Mouse (Mus musculus) stomach, embryonic 15.5 days (tissue): ENCODE measurements around the gene Selenoi. TPM values are rescaled to one million over a fixed set of nuclear protein-coding genes. Genes with fewer than 3 reads are reported as not detected.
"Not testable (repeated sequence)": the region's sequence is repeated elsewhere in the genome, so short reads cannot be mapped to it uniquely, and the experiment has no call there.

Experiments used
- ATAC-seq: fragments of 200-750 bp; cut with Nextera tagmentation; 2 replicates; pipeline ENCODE4 v1.8.0; 2017; ENCODE audit warnings: low read depth, moderate number of reproducible peaks, moderate TSS enrichment; ENCODE audit not compliant: insufficient read depth, low FRiP score
- H3K27ac ChIP-seq: fragments of 300-500 bp; sonication (generic); 2 replicates; pipeline ENCODE4 v1.5.1; 2015; ENCODE audit warnings: mild to moderate bottlenecking, inconsistent platforms
- H3K27me3 ChIP-seq: fragments of 300-500 bp; sonication (generic); replicated peaks from 2 replicates; pipeline ENCODE4 v1.6.1; 2015; ENCODE audit warnings: inconsistent platforms
- H3K36me3 ChIP-seq: fragments of 300-500 bp; sonication (generic); 2 replicates; pipeline ENCODE4 v1.6.1; 2015; ENCODE audit warnings: inconsistent platforms
- H3K4me1 ChIP-seq: fragments of 300-500 bp; sonication (generic); 2 replicates; pipeline ENCODE4 v1.6.1; 2015; ENCODE audit warnings: inconsistent platforms
- H3K4me2 ChIP-seq: fragments of 300-500 bp; sonication (generic); 2 replicates; pipeline ENCODE4 v1.6.1; 2015; ENCODE audit warnings: mild to moderate bottlenecking, inconsistent platforms
- H3K4me3 ChIP-seq: fragments of 300-500 bp; sonication (generic); replicated peaks from 2 replicates; pipeline ENCODE4 v1.5.1; 2015; ENCODE audit warnings: inconsistent platforms
- H3K9ac ChIP-seq: fragments of 300-500 bp; sonication (generic); 2 replicates; pipeline ENCODE4 v1.6.1; 2015; ENCODE audit warnings: inconsistent platforms
- H3K9me3 ChIP-seq: fragments of 300-500 bp; sonication (generic); 2 replicates; pipeline ENCODE4 v1.6.1; 2016; ENCODE audit warnings: inconsistent platforms
- WGBS: fragments of 180-500 bp; shearing (Covaris S2); methylation state at CpG from one replicate; pipeline ENCODE4 v1.1.7; 2015; 5-methylcytosine and 5-hydroxymethylcytosine counted together
- polyA plus RNA-seq: library from polyadenylated mRNA; unstranded; fragments of >200 nt; fragmentation: Nextera tagmentation; extraction: Ambion mirVana; gene quantifications from 2 replicates; pipeline ENCODE4 v1.2.1, GENCODE M21; 2015

Selenoi gene
- polyA plus RNA-seq, 1 experiment from 2014 or later: 22.3 TPM

DNA sequence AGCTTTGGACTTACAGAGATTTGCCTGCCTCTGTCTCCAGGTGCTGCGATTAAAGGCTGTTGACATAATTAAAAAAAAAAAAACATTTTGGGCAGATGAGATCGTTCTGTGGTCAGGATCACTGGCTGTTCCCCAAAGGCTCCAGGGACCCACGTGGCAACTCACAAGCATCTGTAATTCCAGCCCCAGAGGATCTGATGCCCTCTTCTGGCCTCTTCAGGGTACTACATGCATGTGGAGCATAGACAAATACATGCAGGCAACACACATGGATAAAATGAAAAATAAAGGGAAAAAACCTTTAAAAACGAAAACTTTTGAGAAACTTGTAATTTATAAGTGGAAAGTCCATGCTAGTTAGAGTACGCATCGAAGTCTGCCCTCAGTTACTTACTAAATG, 25.1 kb upstream of the Selenoi start:
- Histone ChIP-seq H3K4me1 (peaks cover 6% of the 10 kb centered on the region; the same call in 1 of the 2 replicates), H3K9ac (no peak overlapping the region), H3K27ac (no peak overlapping the region), H3K4me3 (no peak overlapping the region), H3K36me3 (no peaks in the 10 kb centered on the region), H3K4me2 (no peak overlapping the region), H3K27me3 (no peaks in the 10 kb centered on the region), H3K9me3 (no peaks in the 10 kb centered on the region)
- 67% methylated on average over 6 of the region's 6 CpGs for WGBS
- ATAC-seq: no peak

DNA sequence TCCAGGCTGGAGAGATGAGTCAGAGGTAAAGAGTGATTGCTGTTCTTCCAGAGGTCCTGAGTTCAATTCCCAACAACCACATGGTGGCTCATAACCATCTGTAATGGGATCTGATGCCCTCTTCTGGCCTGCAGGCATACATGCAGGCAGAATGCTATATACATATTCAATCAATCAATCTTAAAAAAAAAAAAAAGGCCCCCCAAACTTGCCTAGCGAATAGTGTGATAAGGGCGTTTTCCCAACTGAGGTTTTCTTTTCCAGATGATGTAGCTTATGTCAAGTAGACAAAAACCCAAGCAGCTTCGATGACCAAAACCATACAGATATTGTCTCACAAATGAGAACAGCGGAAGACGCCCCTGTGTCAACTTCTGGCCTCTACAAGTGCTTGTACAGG, 21.6 kb upstream of the Selenoi start:
- ATAC-seq, H3K4me3 ChIP-seq, H3K9ac ChIP-seq, H3K9me3 ChIP-seq, H3K4me1 ChIP-seq, H3K27ac ChIP-seq, H3K27me3 ChIP-seq, H3K4me2 ChIP-seq, H3K36me3 ChIP-seq: not testable (repeated sequence)
- 86% methylated on average over 5 of the region's 5 CpGs for WGBS

DNA sequence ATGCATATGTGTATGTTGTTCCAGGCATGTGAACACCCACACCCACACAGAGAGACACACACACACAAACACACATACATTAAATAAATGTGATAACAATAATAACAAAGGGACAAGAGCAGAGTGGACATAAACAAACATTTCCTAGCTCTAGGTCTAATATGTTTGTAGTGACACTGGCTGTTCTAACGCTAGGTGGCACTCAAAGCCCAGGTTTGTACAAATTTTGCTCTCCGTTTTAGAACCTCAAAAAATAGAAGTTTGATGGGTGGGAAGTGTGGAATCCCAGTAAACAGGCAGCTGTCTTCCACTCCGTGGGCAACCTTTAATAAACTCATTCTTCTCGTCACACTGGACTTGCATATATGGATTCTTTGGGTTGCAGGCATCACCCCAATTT, 17.5 kb upstream of the Selenoi start:
- H3K4me1 ChIP-seq: no peaks in the 10 kb centered on the region
- H3K36me3 ChIP-seq: no peaks in the 10 kb centered on the region
- H3K27me3 ChIP-seq: no peaks in the 10 kb centered on the region
- 9% methylated on average over 4 of the region's 4 CpGs for WGBS
- H3K4me3 ChIP-seq: no peak overlapping the region
- no peak overlapping the region for H3K9ac ChIP-seq
- H3K9me3 ChIP-seq: no peaks in the 10 kb centered on the region
- H3K4me2 ChIP-seq: no peak overlapping the region
- no peak overlapping the region for H3K27ac ChIP-seq
- ATAC-seq: no peak

DNA sequence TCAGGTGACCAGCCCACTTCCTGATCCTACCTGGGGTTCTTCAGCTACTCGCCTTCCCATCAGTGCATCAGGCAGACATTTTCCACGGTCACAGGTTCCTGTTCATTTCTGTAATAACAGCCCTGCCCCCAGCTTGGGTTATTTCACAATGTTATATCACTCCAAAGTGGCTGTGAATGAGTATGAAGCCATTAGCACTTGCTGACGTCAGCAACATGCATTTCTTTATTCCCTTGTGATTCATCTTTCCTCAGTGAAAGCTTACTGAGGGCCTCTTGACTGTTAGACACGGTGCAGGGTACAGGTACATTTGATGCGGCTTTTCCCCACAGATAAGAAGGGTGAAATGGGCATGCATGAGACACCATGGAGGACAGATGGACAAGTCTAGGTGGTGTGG, 16.4 kb upstream of the Selenoi start:
- H3K9ac ChIP-seq: no peak overlapping the region
- 70% methylated on average over 5 of the region's 5 CpGs for WGBS
- H3K9me3 ChIP-seq: no peaks in the 10 kb centered on the region
- no peaks in the 10 kb centered on the region for H3K4me1 ChIP-seq
- H3K4me3 ChIP-seq: no peak overlapping the region
- H3K4me2 ChIP-seq: no peak overlapping the region
- no peak overlapping the region for H3K27ac ChIP-seq
- H3K27me3 ChIP-seq: no peaks in the 10 kb centered on the region
- no peak for ATAC-seq
- H3K36me3 ChIP-seq: no peaks in the 10 kb centered on the region

DNA sequence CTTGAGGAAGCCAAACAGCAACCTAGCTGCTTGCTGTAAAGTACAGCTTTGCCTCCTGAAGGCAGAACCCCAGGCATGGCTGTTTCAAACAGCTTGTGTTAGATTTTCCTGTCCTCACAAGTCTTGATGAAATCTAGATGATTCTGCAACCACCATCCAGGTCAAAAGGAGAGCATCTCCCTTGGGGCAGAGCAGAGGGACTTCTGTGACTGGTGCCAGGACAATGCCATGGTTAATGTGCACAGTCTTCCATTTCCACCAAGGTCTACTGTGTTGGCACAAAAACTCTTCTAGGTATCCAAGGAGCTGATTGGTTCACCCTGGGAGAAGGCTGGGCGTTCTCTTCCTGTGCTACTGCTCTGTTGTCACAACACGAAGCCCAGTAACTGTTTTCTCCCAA, 12.7 kb upstream of the Selenoi start:
- no peak overlapping the region for H3K9ac ChIP-seq
- no peak overlapping the region for H3K4me2 ChIP-seq
- no peaks in the 10 kb centered on the region for H3K9me3 ChIP-seq
- no peaks in the 10 kb centered on the region for H3K4me1 ChIP-seq
- H3K36me3 ChIP-seq: 0 out of 2 replicates have a peak, but pooled peaks cover 3% of the 10 kb centered on the region
- no peaks in the 10 kb centered on the region for H3K27me3 ChIP-seq
- H3K4me3 ChIP-seq: no peak overlapping the region
- no peak for ATAC-seq
- no peak overlapping the region for H3K27ac ChIP-seq
- 86% methylated on average over 2 of the region's 2 CpGs for WGBS

DNA sequence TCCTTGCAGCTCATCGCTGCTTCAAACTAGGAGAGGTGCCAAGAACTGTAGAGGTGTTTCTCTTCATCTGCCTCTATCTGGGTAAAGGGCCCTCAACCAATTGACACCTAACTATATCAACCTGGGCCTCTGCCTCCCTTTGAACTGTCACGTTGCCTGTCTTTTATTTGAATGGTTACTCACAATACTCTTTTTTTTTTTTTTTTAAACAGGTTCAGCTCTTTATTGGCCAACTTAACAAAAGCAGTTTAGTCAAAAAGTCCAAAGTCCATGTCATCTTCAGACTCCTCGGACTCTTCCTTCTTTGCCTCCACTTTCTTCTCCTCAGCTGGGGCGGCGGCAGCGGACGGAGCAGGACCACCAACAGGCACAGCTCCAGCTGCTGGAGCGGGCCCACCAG, 11.7 kb upstream of the Selenoi start:
- Histone ChIP-seq H3K4me1 (no peaks in the 10 kb centered on the region), H3K4me2 (no peak overlapping the region), H3K9ac (no peak overlapping the region), H3K27ac (no peak overlapping the region), H3K36me3 (0 out of 2 replicates have a peak, but pooled peaks cover 3% of the 10 kb centered on the region), H3K9me3 (no peaks in the 10 kb centered on the region), H3K27me3 (no peaks in the 10 kb centered on the region), H3K4me3 (no peak overlapping the region)
- 86% methylated on average over 8 of the region's 8 CpGs for WGBS
- no peak for ATAC-seq

DNA sequence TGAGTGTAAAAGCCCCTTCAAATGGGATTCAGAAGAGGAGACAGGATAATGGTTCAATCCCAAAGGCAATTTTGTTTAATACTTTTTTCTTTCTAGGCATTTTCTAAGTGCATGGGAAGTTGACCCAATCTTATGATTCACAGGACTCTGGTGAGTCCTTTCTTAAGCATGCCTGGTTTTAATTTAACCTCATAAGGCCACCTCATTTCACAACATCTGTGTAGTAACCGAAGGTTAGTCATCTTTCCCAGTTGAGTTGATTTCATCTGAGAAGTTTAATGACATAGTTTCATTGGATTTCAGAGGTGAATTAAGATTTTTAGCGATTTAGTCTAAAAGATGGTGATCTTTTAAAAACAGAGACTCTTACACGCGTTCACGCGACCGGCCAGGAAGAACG, 9.7 kb upstream of the Selenoi start:
- no peak for ATAC-seq
- H3K4me2 ChIP-seq: no peak overlapping the region
- 0 out of 2 replicates have a peak, but pooled peaks cover 3% of the 10 kb centered on the region for H3K36me3 ChIP-seq
- WGBS: 98% methylated on average over 8 of the region's 8 CpGs
- H3K27me3 ChIP-seq: no peaks in the 10 kb centered on the region
- H3K9me3 ChIP-seq: no peaks in the 10 kb centered on the region
- no peak overlapping the region for H3K9ac ChIP-seq
- H3K4me3 ChIP-seq: no peak overlapping the region
- H3K4me1 ChIP-seq: no peaks in the 10 kb centered on the region
- H3K27ac ChIP-seq: no peak overlapping the region

DNA sequence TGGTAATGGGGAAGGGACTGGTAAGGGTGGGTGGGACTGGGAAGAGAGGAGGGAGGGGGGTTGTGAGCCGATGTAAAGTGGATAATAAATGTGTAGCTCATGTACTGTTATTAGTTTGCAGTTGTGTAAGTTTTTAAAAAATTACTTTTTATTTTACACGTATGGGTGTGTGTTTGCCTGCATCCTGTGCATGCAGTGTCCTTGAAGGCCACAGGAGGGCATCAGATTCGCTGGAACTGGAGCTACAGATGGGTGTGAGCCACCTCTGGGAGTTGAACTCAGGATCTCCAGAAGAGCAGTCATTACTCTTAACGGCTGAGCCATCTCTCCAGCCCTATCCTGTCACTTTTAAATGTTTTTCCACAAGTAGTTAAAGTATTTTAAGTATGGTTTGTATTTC, 1.5 kb upstream of the Selenoi start:
- peaks cover 13% of the 10 kb centered on the region; the same call in 1 of the 2 replicates for H3K4me1 ChIP-seq
- H3K4me2 ChIP-seq: no peak overlapping the region
- no peaks in the 10 kb centered on the region for H3K36me3 ChIP-seq
- no peak for ATAC-seq
- H3K9me3 ChIP-seq: no peaks in the 10 kb centered on the region
- 84% methylated on average over 4 of the region's 4 CpGs for WGBS
- no peak overlapping the region for H3K27ac ChIP-seq
- H3K4me3 ChIP-seq: no peak overlapping the region
- no peaks in the 10 kb centered on the region for H3K27me3 ChIP-seq
- H3K9ac ChIP-seq: no peak overlapping the region

DNA sequence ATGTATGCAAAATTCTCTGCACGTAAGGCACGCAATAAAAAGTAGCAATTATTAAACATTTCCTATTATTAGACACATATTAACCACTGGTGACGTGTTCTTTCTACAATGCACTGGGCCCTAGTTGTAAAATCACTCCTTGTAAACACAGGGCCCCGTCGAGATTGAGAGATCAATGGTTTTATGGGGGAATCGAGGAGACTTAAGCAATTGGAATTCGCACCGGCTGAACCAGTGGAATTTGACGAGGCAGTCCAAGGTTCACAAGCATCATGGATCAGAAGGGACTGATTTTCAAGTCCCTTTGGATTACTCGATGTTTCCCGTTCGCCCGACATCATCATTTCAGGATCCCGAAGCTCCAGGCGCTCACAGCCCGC, 500 bp upstream of the Selenoi start:
- H3K4me3 ChIP-seq: peak overlapping the region; percentile 87
- no peaks in the 10 kb centered on the region for H3K9me3 ChIP-seq
- no peaks in the 10 kb centered on the region for H3K36me3 ChIP-seq
- ATAC-seq: no peak
- H3K4me1 ChIP-seq: peaks cover 13% of the 10 kb centered on the region; the same call in 1 of the 2 replicates
- 45% methylated on average over 16 of the region's 16 CpGs for WGBS
- no peaks in the 10 kb centered on the region for H3K27me3 ChIP-seq
- H3K9ac ChIP-seq: peak overlapping the region; percentile 42; the same call in 1 of the 2 replicates
- peak overlapping the region; percentile 72; the same call in 1 of the 2 replicates for H3K27ac ChIP-seq
- H3K4me2 ChIP-seq: peak overlapping the region; percentile 75

DNA sequence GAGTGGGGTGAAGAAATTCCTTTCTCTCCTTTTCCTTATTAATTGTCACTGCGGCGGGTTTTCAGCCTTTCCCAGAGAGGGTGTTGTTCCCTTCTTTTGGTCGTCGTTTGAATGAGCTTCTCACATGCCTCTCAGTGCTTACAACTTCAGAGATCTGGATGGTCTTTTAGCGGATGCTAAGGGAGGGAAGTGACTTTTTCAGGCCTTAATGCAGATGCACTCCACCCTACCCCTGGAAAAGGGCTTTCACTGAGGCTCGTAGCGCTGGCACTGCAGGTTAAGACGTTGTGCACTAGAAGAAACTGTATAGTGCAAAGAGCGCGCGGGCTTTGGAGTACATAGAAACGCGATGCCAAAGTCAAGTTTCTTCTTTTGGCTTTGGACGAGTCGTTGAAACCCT, 661 bp downstream of the Selenoi start:
- no peaks in the 10 kb centered on the region for H3K36me3 ChIP-seq
- peak overlapping the region; percentile 92 for H3K27ac ChIP-seq
- peak overlapping the region; percentile 75 for H3K9ac ChIP-seq
- peaks cover 13% of the 10 kb centered on the region; the same call in 1 of the 2 replicates for H3K4me1 ChIP-seq
- no peaks in the 10 kb centered on the region for H3K27me3 ChIP-seq
- peak overlapping the region; percentile 87 for H3K4me3 ChIP-seq
- 5% methylated on average over 15 of the region's 15 CpGs for WGBS
- H3K4me2 ChIP-seq: peak overlapping the region; percentile 75
- H3K9me3 ChIP-seq: no peaks in the 10 kb centered on the region
- no peak for ATAC-seq

DNA sequence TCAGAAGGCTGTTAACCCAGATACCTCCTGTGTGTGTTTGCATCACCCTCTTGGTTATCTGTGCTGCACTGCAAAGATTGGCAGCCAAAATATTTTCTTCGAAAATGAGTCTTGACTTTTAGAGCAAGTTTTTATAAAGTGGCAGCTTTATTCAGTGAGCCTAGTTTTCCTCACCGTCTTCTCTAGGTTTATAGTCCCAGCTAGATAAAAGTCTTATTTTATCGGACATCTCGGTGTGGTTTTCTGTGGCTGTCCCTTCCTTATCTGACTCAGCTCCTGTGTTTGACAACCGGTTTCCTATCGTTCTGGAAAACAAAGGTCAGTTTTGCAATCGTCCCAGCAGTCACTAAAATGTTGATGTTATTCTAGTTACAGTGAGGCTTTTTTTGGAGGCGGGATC, 1.6 kb downstream of the Selenoi start:
- WGBS: 42% methylated on average over 8 of the region's 8 CpGs
- H3K9ac ChIP-seq: no peak overlapping the region
- H3K27ac ChIP-seq: no peak overlapping the region
- H3K36me3 ChIP-seq: no peaks in the 10 kb centered on the region
- ATAC-seq: no peak
- no peaks in the 10 kb centered on the region for H3K9me3 ChIP-seq
- no peaks in the 10 kb centered on the region for H3K27me3 ChIP-seq
- H3K4me2 ChIP-seq: peak overlapping the region; percentile 75
- peak overlapping the region; percentile 87 for H3K4me3 ChIP-seq
- H3K4me1 ChIP-seq: peaks cover 13% of the 10 kb centered on the region; the same call in 1 of the 2 replicates

DNA sequence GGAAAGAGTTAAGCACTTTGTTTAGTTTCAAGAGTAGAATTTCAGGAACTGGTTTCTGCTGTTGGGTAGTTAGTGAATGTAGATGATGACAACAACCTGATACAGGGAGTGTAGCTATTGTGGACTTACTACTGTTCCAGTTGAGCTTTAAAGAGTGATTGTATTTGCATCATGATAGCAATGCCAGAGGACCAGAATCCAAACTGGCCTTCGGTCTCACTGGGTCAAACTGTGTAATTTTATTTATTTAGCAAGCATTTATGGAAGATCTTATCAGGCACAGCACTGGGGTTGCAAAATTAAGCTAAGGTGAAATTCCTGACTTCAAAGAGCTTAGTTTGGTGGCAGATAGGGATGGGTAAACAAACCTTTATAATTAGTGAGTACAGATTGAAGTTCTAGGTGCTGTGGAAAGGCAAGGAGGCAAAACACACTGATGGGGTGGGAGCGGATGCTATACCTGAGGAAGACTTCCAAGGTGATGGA, 3.3 kb downstream of the Selenoi start:
- Histone ChIP-seq H3K9me3 (no peaks in the 10 kb centered on the region), H3K4me2 (no peak overlapping the region), H3K4me3 (no peak overlapping the region), H3K36me3 (no peaks in the 10 kb centered on the region), H3K9ac (no peak overlapping the region), H3K27me3 (no peaks in the 10 kb centered on the region), H3K4me1 (peaks cover 13% of the 10 kb centered on the region; the same call in 1 of the 2 replicates), H3K27ac (no peak overlapping the region)
- WGBS: 76% methylated on average over 2 of the region's 2 CpGs
- ATAC-seq: no peak

DNA sequence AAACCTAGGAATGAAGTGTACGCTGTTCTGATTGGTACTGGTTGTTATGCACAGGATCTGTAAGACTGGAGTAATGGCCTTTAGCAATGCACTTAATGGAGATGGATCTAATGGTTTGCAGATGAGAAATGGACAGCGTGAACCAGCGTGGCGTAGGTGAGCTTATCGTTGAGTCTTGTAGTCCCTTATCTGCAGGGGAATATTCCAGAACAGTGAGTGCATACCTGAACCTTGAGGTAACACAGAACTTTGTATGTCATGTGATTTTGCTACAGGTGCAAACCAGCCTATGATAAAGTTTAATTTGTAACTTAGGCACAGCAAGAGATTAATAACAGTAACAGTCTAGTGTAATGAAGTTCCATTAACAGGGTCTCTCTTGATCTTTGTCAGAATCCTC, 6.2 kb downstream of the Selenoi start:
- no peak overlapping the region for H3K27ac ChIP-seq
- no peak overlapping the region for H3K4me3 ChIP-seq
- peaks cover 9% of the 10 kb centered on the region; the same call in 1 of the 2 replicates for H3K4me1 ChIP-seq
- H3K9me3 ChIP-seq: no peaks in the 10 kb centered on the region
- no peak overlapping the region for H3K9ac ChIP-seq
- no peaks in the 10 kb centered on the region for H3K27me3 ChIP-seq
- 83% methylated on average over 5 of the region's 5 CpGs for WGBS
- no peak overlapping the region for H3K4me2 ChIP-seq
- no peak for ATAC-seq
- no peaks in the 10 kb centered on the region for H3K36me3 ChIP-seq
